Comparison of ENCODE assay signal across 8 mouse cellular contexts in genomic region chr5:134965473-134965851, GRCm38 (mm10). TPM values are rescaled to one million over a fixed set of nuclear protein-coding genes. Genes with fewer than 3 reads are reported as not detected.
DNase-seq lines count a peak whose midpoint lies in the region; ATAC-seq and TF ChIP-seq lines count a peak whose summit lies in the region.

No protein-coding gene starts in this region.

- H3K36me3 ChIP-seq in heart, adult 2 months (ENCODE audit: control insufficient read depth, insufficient read depth, low read length): no peaks in the 10 kb centered on the region
- H3K36me3 ChIP-seq in intestine, embryonic 14.5 days (ENCODE audit: control insufficient read depth, insufficient read depth, low read length): no peaks in the 10 kb centered on the region
- no peaks in the 10 kb centered on the region for H3K36me3 ChIP-seq in megakaryocyte, embryonic 14.5 days (replicated peaks; ENCODE audit: low read length)

- peaks cover 1% of the 10 kb centered on the region; the same call in 1 of the 2 replicates for H3K4me1 ChIP-seq in heart, adult 2 months (ENCODE audit: control insufficient read depth, insufficient read depth, low read length)
- H3K4me1 ChIP-seq in cortical plate, adult 2 months (ENCODE audit: control insufficient read depth, insufficient read depth, low read length): no peaks in the 10 kb centered on the region
- H3K4me1 ChIP-seq in intestine, embryonic 14.5 days (replicated peaks; ENCODE audit: control insufficient read depth, insufficient read depth, low read length): peaks cover 4% of the 10 kb centered on the region; the same call in 1 of the 2 replicates
- peaks cover 49% of the 10 kb centered on the region for H3K4me1 ChIP-seq in megakaryocyte, embryonic 14.5 days

- H3K27me3 ChIP-seq in heart, adult 2 months (ENCODE audit: control insufficient read depth, insufficient read depth, low read length): no peaks in the 10 kb centered on the region
- H3K27me3 ChIP-seq in intestine, embryonic 14.5 days (replicated peaks; ENCODE audit: control insufficient read depth, insufficient read depth, low read length): no peaks in the 10 kb centered on the region
- peaks cover 21% of the 10 kb centered on the region for H3K27me3 ChIP-seq in megakaryocyte, embryonic 14.5 days (replicated peaks)

- intact Hi-C loops in heart, adult 2 months (cut with DNase I): loop anchor here (1.0 to 2.0 kb wide), 4 partner anchors 33 to 217 kb away; partner anchors contain the start of gene Mettl27
- intact Hi-C loops in gastrocnemius, adult 2 months (cut with DNase I): loop anchor here (1.0 kb wide), 2 partner anchors 32 to 58 kb away; no protein-coding TSS in a partner anchor
- intact Hi-C loops in left cerebral cortex, postnatal 10 days (cut with DNase I): loop anchor here (1.0 kb wide), 1 partner anchor 58 kb away; no protein-coding TSS in a partner anchor

- H3K9me3 ChIP-seq in intestine, embryonic 14.5 days (ENCODE audit: control insufficient read depth, low read length): no peaks in the 10 kb centered on the region
- no peaks in the 10 kb centered on the region for H3K9me3 ChIP-seq in megakaryocyte, embryonic 14.5 days

- no peak overlapping the region for H3K9ac ChIP-seq in heart, adult 2 months (ENCODE audit: low read depth, low read length)
- peak overlapping the region; percentile 43 for H3K9ac ChIP-seq in intestine, embryonic 14.5 days (ENCODE audit: low read length)

- TF ChIP-seq POLR2A in heart, adult 2 months (IDR thresholded peaks at IDR 0.05; ENCODE audit: insufficient read depth, low read depth, low read length): no peak
- no peak for TF ChIP-seq POLR2A in cortical plate, adult 2 months (IDR thresholded peaks at IDR 0.05; ENCODE audit: extremely low read depth, insufficient read depth, low read length)

- peak; percentile 62 to 66 for DNase-seq in heart, adult 2 months
- no peak for DNase-seq in heart, adult 11 months
- peak; percentile 75 for DNase-seq in gastrocnemius, adult 2 months
- DNase-seq in intestine, embryonic 14.5 days (ENCODE audit: low spot score): peak; percentile 83
- DNase-seq in left cerebral cortex, postnatal 10 days (ENCODE audit: extremely low spot score in 1 of 2, low spot score in 2 of 2): peak; percentile 62 to 78
- DNase-seq in right cerebral cortex, postnatal 4 days: peak; percentile 65

- peak; percentile 80 for TF ChIP-seq CTCF in heart, adult 2 months (IDR thresholded peaks at IDR 0.05)
- TF ChIP-seq CTCF in cortical plate, adult 2 months (IDR thresholded peaks at IDR 0.05; ENCODE audit: extremely low read depth, insufficient read depth, low read length): peak; percentile 89
- peak; percentile 92 for TF ChIP-seq CTCF in gastrocnemius, adult 2 months (IDR thresholded peaks at IDR 0.05)

- ATAC-seq in intestine, embryonic 14.5 days (replicated peaks; ENCODE audit: low FRiP score, low TSS enrichment, low read depth): peak; percentile 21; the same call in 1 of the 2 replicates

- WGBS in heart, adult 2 months: 7% methylated on average over 10 of the region's 10 CpGs
- WGBS in intestine, embryonic 14.5 days: 7% methylated on average over 10 of the region's 10 CpGs

- H3K4me2 ChIP-seq in intestine, embryonic 14.5 days (ENCODE audit: low read length): peak overlapping the region; percentile 55

- no peak overlapping the region for H3K27ac ChIP-seq in heart, adult 2 months
- no peak overlapping the region for H3K27ac ChIP-seq in cortical plate, adult 2 months (ENCODE audit: insufficient read depth, low read length)
- H3K27ac ChIP-seq in gastrocnemius, adult 2 months: peak overlapping the region; percentile 72
- 0 out of 2 replicates have a peak overlapping the region, but pooled peaks have one; percentile 75 for H3K27ac ChIP-seq in intestine, embryonic 14.5 days (ENCODE audit: low read depth)

- TF ChIP-seq EP300 in heart, adult 2 months (IDR thresholded peaks at IDR 0.05; ENCODE audit: insufficient read depth, low read depth, low read length): peak; percentile 76; the same call in 1 of the 2 replicates

- no peaks in the 10 kb centered on the region for H3K79me2 ChIP-seq in heart, adult 2 months (replicated peaks; ENCODE audit: control insufficient read depth, insufficient read depth, low read length)

- peak overlapping the region; percentile 0; the same call in 1 of the 2 replicates for H3K4me3 ChIP-seq in heart, adult 2 months
- no peak overlapping the region for H3K4me3 ChIP-seq in cortical plate, adult 2 months (ENCODE audit: insufficient read depth, low read length)
- H3K4me3 ChIP-seq in gastrocnemius, adult 2 months: peak overlapping the region; percentile 68
- peak overlapping the region; percentile 24 for H3K4me3 ChIP-seq in intestine, embryonic 14.5 days (ENCODE audit: low read depth, low read length)
- peak overlapping the region; percentile 90 for H3K4me3 ChIP-seq in megakaryocyte, embryonic 14.5 days (replicated peaks)

RNA-seq across cellular contexts. Expression of gene Cldn4, which starts 18.7 kb away (rescaled TPM):
- total RNA-seq in heart, adult 2 months (2021): not detected
- polyA plus RNA-seq in heart, adult 2 months (2012; rRNA removed): 0.68 TPM in 1 of 2 replicates, not detected in the other
- polyA plus RNA-seq in cortical plate, adult 2 months (2012; rRNA removed): 0.04 and 0.08 TPM in 2 replicates
- not detected for total RNA-seq in gastrocnemius, adult 2 months (2021)
- 78.1 and 78.3 TPM in 2 replicates for polyA plus RNA-seq in intestine, embryonic 14.5 days (2014; fragmentation: Nextera tagmentation; extraction: Ambion mirVana)
- not detected for total RNA-seq in left cerebral cortex, postnatal 10 days (2021)
- not detected in 2 replicates for polyA plus RNA-seq in megakaryocyte, embryonic 14.5 days (2012; ENCODE audit: insufficient read depth, low replicate concordance)

RNA-seq across cellular contexts. Expression of gene Cldn3, which starts 20.6 kb away (rescaled TPM):
- under 1 TPM in 1 of 2 experiments, not detected in 1; 0.26 TPM for total RNA-seq in heart, adult 2 months (2021)
- 0.12 and 6.8 TPM in 2 replicates for polyA plus RNA-seq in heart, adult 2 months (2012; rRNA removed)
- 0.21 and 0.23 TPM in 2 replicates for polyA plus RNA-seq in cortical plate, adult 2 months (2012; rRNA removed)
- not detected for total RNA-seq in gastrocnemius, adult 2 months (2021)
- polyA plus RNA-seq in intestine, embryonic 14.5 days (2014; fragmentation: Nextera tagmentation; extraction: Ambion mirVana): 113 and 143 TPM in 2 replicates
- 1 to 10 TPM; 1.0 to 2.3 TPM for total RNA-seq in left cerebral cortex, postnatal 10 days (2021)
- polyA plus RNA-seq in megakaryocyte, embryonic 14.5 days (2012; ENCODE audit: insufficient read depth, low replicate concordance): 0.64 and 3.8 TPM in 2 replicates

RNA-seq across cellular contexts. Expression of gene Mettl27, which starts 33.3 kb away (rescaled TPM):
- total RNA-seq in heart, adult 2 months (2021): 1 to 10 TPM; 4.1 to 6.7 TPM
- 2.8 TPM in 2 replicates for polyA plus RNA-seq in heart, adult 2 months (2012; rRNA removed)
- polyA plus RNA-seq in cortical plate, adult 2 months (2012; rRNA removed): 15.1 TPM in 2 replicates
- total RNA-seq in gastrocnemius, adult 2 months (2021): 1 to 10 TPM; 4.2 to 4.6 TPM
- 22.7 and 24.6 TPM in 2 replicates for polyA plus RNA-seq in intestine, embryonic 14.5 days (2014; fragmentation: Nextera tagmentation; extraction: Ambion mirVana)
- 1 to 10 TPM; 8.7 to 8.9 TPM for total RNA-seq in left cerebral cortex, postnatal 10 days (2021)
- polyA plus RNA-seq in megakaryocyte, embryonic 14.5 days (2012; ENCODE audit: insufficient read depth, low replicate concordance): 18.7 and 34.3 TPM in 2 replicates

RNA-seq across cellular contexts. Expression of gene Abhd11, which starts 43.5 kb away (rescaled TPM):
- total RNA-seq in heart, adult 2 months (2021): 10 to 100 TPM; 56.9 to 64.5 TPM
- 90.2 and 110 TPM in 2 replicates for polyA plus RNA-seq in heart, adult 2 months (2012; rRNA removed)
- polyA plus RNA-seq in cortical plate, adult 2 months (2012; rRNA removed): 78.3 and 80.1 TPM in 2 replicates
- 10 to 100 TPM; 45.5 to 56.8 TPM for total RNA-seq in gastrocnemius, adult 2 months (2021)
- 99.7 and 104 TPM in 2 replicates for polyA plus RNA-seq in intestine, embryonic 14.5 days (2014; fragmentation: Nextera tagmentation; extraction: Ambion mirVana)
- 10 to 100 TPM; 49.8 to 52.5 TPM for total RNA-seq in left cerebral cortex, postnatal 10 days (2021)
- polyA plus RNA-seq in megakaryocyte, embryonic 14.5 days (2012; ENCODE audit: insufficient read depth, low replicate concordance): 23.7 and 34.3 TPM in 2 replicates

RNA-seq across cellular contexts. Expression of gene Cldn13, which starts 50.1 kb away (rescaled TPM):
- total RNA-seq in heart, adult 2 months (2021): not detected
- 0.10 TPM in 1 of 2 replicates, not detected in the other for polyA plus RNA-seq in heart, adult 2 months (2012; rRNA removed)
- not detected in 2 replicates for polyA plus RNA-seq in cortical plate, adult 2 months (2012; rRNA removed)
- not detected for total RNA-seq in gastrocnemius, adult 2 months (2021)
- polyA plus RNA-seq in intestine, embryonic 14.5 days (2014; fragmentation: Nextera tagmentation; extraction: Ambion mirVana): 0.23 TPM in 1 of 2 replicates, not detected in the other
- total RNA-seq in left cerebral cortex, postnatal 10 days (2021): not detected
- not detected in 2 replicates for polyA plus RNA-seq in megakaryocyte, embryonic 14.5 days (2012; ENCODE audit: insufficient read depth, low replicate concordance)

Comparison
In these comparisons a context has a peak if more than half of its experiments do, and no peak if none do; other contexts are left out.
1. H3K27ac ChIP-seq: peak in gastrocnemius, adult 2 months (single experiment) and intestine, embryonic 14.5 days (single experiment); none in heart, adult 2 months (single experiment) and cortical plate, adult 2 months (single experiment).
2. RNA of gene Cldn4, which starts 18.7 kb away (polyA plus RNA-seq): 78.1 to 78.3 TPM in intestine, embryonic 14.5 days; 0.68 TPM in heart, adult 2 months, 0.04 to 0.08 TPM in cortical plate, adult 2 months and not detected in megakaryocyte, embryonic 14.5 days; every median in the first group is over 10 times any median in the second.
3. RNA of gene Cldn3, which starts 20.6 kb away (polyA plus RNA-seq): 113 to 143 TPM in intestine, embryonic 14.5 days; 0.12 to 6.8 TPM in heart, adult 2 months, 0.64 to 3.8 TPM in megakaryocyte, embryonic 14.5 days and 0.21 to 0.23 TPM in cortical plate, adult 2 months; every median in the first group is over 10 times any median in the second.
4. Peak in every context shown above with its lines, with median percentiles within 50 percentile points of each other: CTCF ChIP-seq.